Mouse (Mus musculus) MEL (cell line): ENCODE measurements around the gene Ptgis. TPM values are rescaled to one million over a fixed set of nuclear protein-coding genes. Genes with fewer than 3 reads are reported as not detected.

Experiments
- DNase-seq: peaks from one replicate; pipeline ENCODE4 v3.0.0; 2011; ENCODE audit warnings: low read depth, low spot score
- H3K27ac ChIP-seq: 2 replicates; pipeline ENCODE4 v1.5.1; 2012; ENCODE audit warnings: low read depth, mild to moderate bottlenecking, control low read depth, low read length, moderate library complexity; ENCODE audit not compliant: control insufficient read depth
- H3K27me3 ChIP-seq, 2 experiments: fragments of 150-350 bp in 1 of 2; sonication (generic) in 1 of 2; 2 replicates each; pipeline ENCODE4 v1.6.1; 2012; ENCODE audit warnings: low read length in 2 of 2, mild to moderate bottlenecking in 2 of 2, improper control_type of control experiment in 1 of 2, moderate library complexity in 1 of 2; ENCODE audit not compliant: insufficient read depth in 2 of 2, control insufficient read depth in 1 of 2
- H3K36me3 ChIP-seq, 2 experiments: 2 replicates each; pipeline ENCODE4 v1.6.1; 2012 to 2014; ENCODE audit warnings: low read length in 2 of 2, improper control_type of control experiment in 1 of 2, inconsistent platforms in 1 of 2, mild to moderate bottlenecking in 1 of 2; ENCODE audit not compliant: insufficient read depth in 2 of 2, control insufficient read depth in 1 of 2
- H3K4me1 ChIP-seq, 2 experiments: fragments of 150-350 bp in 1 of 2; sonication (generic) in 1 of 2; 2 replicates each; pipeline ENCODE4 v1.6.1; 2012; ENCODE audit warnings: low read length in 2 of 2, improper control_type of control experiment in 1 of 2, mild to moderate bottlenecking in 1 of 2; ENCODE audit not compliant: insufficient read depth in 2 of 2, control insufficient read depth in 1 of 2
- H3K4me3 ChIP-seq, 2 experiments: fragments of 150-350 bp in 1 of 2; sonication (generic) in 1 of 2; 2 replicates each; pipeline ENCODE4 v1.5.1; 2012; ENCODE audit warnings: low read depth in 2 of 2, low read length in 2 of 2, mild to moderate bottlenecking in 2 of 2, moderate library complexity in 2 of 2, control low read depth in 1 of 2, improper control_type of control experiment in 1 of 2; ENCODE audit not compliant: control insufficient read depth in 1 of 2, insufficient read depth in 1 of 2
- H3K79me2 ChIP-seq: 2 replicates; pipeline ENCODE4 v1.6.1; 2012; ENCODE audit warnings: mild to moderate bottlenecking, low read length, moderate library complexity; ENCODE audit not compliant: control insufficient read depth, poor library complexity, insufficient read depth
- H3K9ac ChIP-seq: 2 replicates; pipeline ENCODE4 v1.6.1; 2012; ENCODE audit warnings: low read depth, mild to moderate bottlenecking, control low read depth, low read length, moderate library complexity; ENCODE audit not compliant: control insufficient read depth, poor library complexity, severe bottlenecking
- H3K9me3 ChIP-seq: fragments of 150-350 bp; sonication (generic); replicated peaks from 2 replicates; pipeline ENCODE4 v1.6.1; 2012; ENCODE audit warnings: mild to moderate bottlenecking, low read length, improper control_type of control experiment, moderate library complexity; ENCODE audit not compliant: insufficient read depth
- CTCF ChIP-seq, 3 experiments: IDR thresholded peaks in 2 of 3; conservative IDR thresholded peaks in 1 of 3; 2 replicates each; pipeline ENCODE4 v1.5.1; 2011 to 2012; ENCODE audit warnings: low read length in 3 of 3, low read depth in 2 of 3, mild to moderate bottlenecking in 2 of 3, improper control_type of control experiment in 1 of 3, inconsistent platforms in 1 of 3, mixed read lengths in 1 of 3, moderate library complexity in 1 of 3; ENCODE audit not compliant: control insufficient read depth in 1 of 3, insufficient read depth in 1 of 3, poor library complexity in 1 of 3, severe bottlenecking in 1 of 3
- EP300 ChIP-seq, 2 experiments: IDR thresholded peaks; 2 replicates each; pipeline ENCODE4 v1.6.1; 2011; ENCODE audit warnings: improper control_type of control experiment in 2 of 2, low read length in 2 of 2, low read depth in 1 of 2, mild to moderate bottlenecking in 1 of 2
- HCFC1 ChIP-seq: IDR thresholded peaks from 2 replicates; pipeline ENCODE4 v1.6.1; 2012; ENCODE audit warnings: low read depth, mild to moderate bottlenecking, inconsistent platforms, low read length, improper control_type of control experiment, moderate library complexity
- JUND ChIP-seq: IDR thresholded peaks from 2 replicates; pipeline ENCODE4 v1.6.1; 2011; ENCODE audit warnings: low read depth, mild to moderate bottlenecking, improper control_type of control experiment, low read length
- MEF2A ChIP-seq: IDR thresholded peaks from 2 replicates; pipeline ENCODE4 v1.6.1; 2014; ENCODE audit warnings: low read depth, mild to moderate bottlenecking, inconsistent platforms, low read length, improper control_type of control experiment; ENCODE audit not compliant: poor library complexity, insufficient replicate concordance, severe bottlenecking; ENCODE audit errors: extremely low read depth
- MXI1 ChIP-seq: IDR thresholded peaks from 2 replicates; pipeline ENCODE4 v1.6.1; 2011; ENCODE audit warnings: mild to moderate bottlenecking, low read depth, low read length, improper control_type of control experiment
- MYB ChIP-seq: IDR thresholded peaks from 2 replicates; pipeline ENCODE4 v1.6.1; 2011; ENCODE audit warnings: mild to moderate bottlenecking, low read depth, low read length, improper control_type of control experiment
- MYC ChIP-seq: IDR thresholded peaks from 2 replicates; pipeline ENCODE4 v1.6.1; 2011; ENCODE audit warnings: low read depth, mild to moderate bottlenecking, low read length, improper control_type of control experiment, moderate library complexity
- POLR2AphosphoS5 ChIP-seq: IDR thresholded peaks from 2 replicates; pipeline ENCODE4 v1.6.1; 2012; ENCODE audit warnings: low read depth, borderline replicate concordance, mild to moderate bottlenecking, inconsistent platforms, low read length, moderate library complexity, mixed read lengths
- RAD21 ChIP-seq: IDR thresholded peaks from 2 replicates; pipeline ENCODE4 v1.6.1; 2011; ENCODE audit warnings: mild to moderate bottlenecking, low read depth, low read length, improper control_type of control experiment
- RCOR1 ChIP-seq: IDR thresholded peaks from 2 replicates; pipeline ENCODE4 v1.6.1; 2012; ENCODE audit warnings: low read depth, mild to moderate bottlenecking, inconsistent platforms, low read length, improper control_type of control experiment
- SIN3A ChIP-seq: IDR thresholded peaks from 2 replicates; pipeline ENCODE4 v1.6.1; 2012; ENCODE audit warnings: low read length, improper control_type of control experiment, inconsistent platforms
- SMC3 ChIP-seq: IDR thresholded peaks from 2 replicates; pipeline ENCODE4 v1.6.1; 2011; ENCODE audit warnings: low read depth, low read length, improper control_type of control experiment
- USF1 ChIP-seq: IDR thresholded peaks from 2 replicates; pipeline ENCODE4 v1.6.1; 2014; ENCODE audit warnings: low read depth, mild to moderate bottlenecking, inconsistent platforms, low read length, improper control_type of control experiment, moderate library complexity
- ZC3H11A ChIP-seq: IDR thresholded peaks from 2 replicates; pipeline ENCODE4 v1.6.1; 2012; ENCODE audit warnings: low read depth, mild to moderate bottlenecking, inconsistent platforms, low read length, improper control_type of control experiment
- polyA plus RNA-seq, 2 experiments: library from polyadenylated mRNA; stranded (reverse) in 1 of 2; unstranded in 1 of 2; fragments of >175 nt in 1 of 2; fragments of >200 nt in 1 of 2; gene quantifications; 2 replicates each; pipeline versions ENCODE4 v1.2.1 to v1.2.4; 2012; ENCODE audit warnings: low replicate concordance in 2 of 2, low read depth in 1 of 2; ENCODE audit not compliant: insufficient read length in 2 of 2, insufficient read depth in 1 of 2, missing spikeins in 1 of 2
- total RNA-seq: library from RNA; depleted of rRNA; stranded (reverse); fragments of 300-350 nt; gene quantifications from 2 replicates; pipeline ENCODE4 v1.2.3, GENCODE M21; 2012

Gene Ptgis
- total and polyA plus RNA-seq, 3 experiments: 7.3 to 12.7 TPM; not detected in 1

DNA sequence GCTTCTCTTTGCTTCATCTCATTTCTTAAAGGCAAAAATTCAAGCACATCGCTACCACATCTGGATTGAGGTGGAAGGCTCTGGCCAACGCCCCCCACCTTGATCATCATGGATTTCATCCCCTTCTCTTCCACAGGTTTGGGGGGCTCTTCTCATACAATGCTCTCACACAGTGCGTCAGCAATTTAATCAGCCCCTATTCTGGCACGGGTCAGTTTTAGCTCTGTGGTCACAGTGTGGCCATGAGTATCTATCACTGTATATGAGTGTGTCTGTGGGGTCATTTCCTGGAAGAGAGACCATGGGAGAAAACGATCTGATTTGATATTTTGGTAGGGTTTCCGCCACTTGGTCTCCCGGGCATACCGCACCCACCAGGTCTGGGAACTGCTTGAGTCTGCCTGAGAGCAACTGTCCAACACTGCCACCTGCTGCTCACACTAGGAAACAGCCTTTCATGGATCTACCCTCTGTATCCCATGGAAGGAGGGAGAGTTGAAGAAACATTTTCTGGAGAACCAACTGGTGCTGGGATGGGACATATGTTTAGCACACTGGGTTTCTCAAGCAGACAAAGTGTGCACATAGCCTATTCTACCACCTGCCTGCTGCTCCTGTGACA lies 21.1 kb downstream of the Ptgis start:
- Histone ChIP-seq H3K27ac (no peak overlapping the region), H3K9me3 (no peaks in the 10 kb centered on the region), H3K9ac (no peak overlapping the region), H3K27me3 (no peaks in the 10 kb centered on the region), H3K79me2 (no peaks in the 10 kb centered on the region; the same call in 1 of the 2 replicates), H3K4me1 (no peaks in the 10 kb centered on the region), H3K4me3 (no peak overlapping the region), H3K36me3 (no peaks in the 10 kb centered on the region)
- DNase-seq: peak; percentile 85
- TF ChIP-seq MXI1 (no peak), ZC3H11A (peak; percentile 89), RAD21 (peak; percentile 89), USF1 (no peak), SIN3A (peak; percentile 38; the same call in 1 of the 2 replicates), CTCF (IDR thresholded peaks at IDR 0.05 in 2 of 3, conservative IDR thresholded peaks at IDR 0.05 in 1 of 3; ENCODE audit: control insufficient read depth in 1 of 3, insufficient read depth in 1 of 3, low read depth in 2 of 3, low read length in 3 of 3, poor library complexity in 1 of 3, severe bottlenecking in 1 of 3) (peak; percentile 91 to 97 (median 93)), MEF2A (no peak), MYB (no peak), RCOR1 (no peak), POLR2AphosphoS5 (no peak), HCFC1 (0 out of 2 replicates have a peak, but pooled peaks have one; percentile 22), SMC3 (peak; percentile 93), EP300 (IDR thresholded peaks at IDR 0.05; ENCODE audit: low read depth in 1 of 2, low read length in 2 of 2) (no peak), MYC (0 out of 2 replicates have a peak, but pooled peaks have one; percentile 24), JUND (0 out of 2 replicates have a peak, but pooled peaks have one; percentile 28)

DNA sequence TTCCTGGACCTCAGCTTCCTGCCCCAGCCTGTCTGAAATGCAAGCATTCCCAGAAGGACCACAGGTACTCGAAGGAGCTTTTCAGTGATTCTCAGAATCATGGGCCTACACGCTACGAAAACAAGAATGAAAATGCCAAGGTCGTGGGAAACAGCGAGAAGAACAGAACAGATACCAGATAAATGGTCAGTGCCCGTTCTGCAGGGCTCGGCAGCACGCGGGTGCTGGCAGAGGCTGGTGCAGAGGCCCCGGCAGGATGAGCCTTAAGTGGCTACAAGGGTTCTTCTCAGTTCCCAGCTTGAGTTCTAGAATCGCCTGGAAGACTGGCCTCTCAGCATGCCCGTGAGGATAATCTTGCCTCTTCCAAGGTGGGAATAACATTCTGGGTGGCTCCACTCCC lies 26.7 kb downstream of the Ptgis start:
- Histone ChIP-seq H3K79me2 (no peaks in the 10 kb centered on the region), H3K9ac (no peak overlapping the region), H3K27ac (no peak overlapping the region), H3K27me3 (no peaks in the 10 kb centered on the region), H3K4me1 (no peaks in the 10 kb centered on the region), H3K36me3 (no peaks in the 10 kb centered on the region), H3K4me3 (no peak overlapping the region), H3K9me3 (no peaks in the 10 kb centered on the region)
- DNase-seq: no peak
- TF ChIP-seq MYB (no peak), JUND (no peak), HCFC1 (no peak)
